Mouse (Mus musculus): ENCODE measurements around the gene Ppp3ca. TPM values are rescaled to one million over a fixed set of nuclear protein-coding genes. Genes with fewer than 3 reads are reported as not detected.

The Ppp3ca gene
- polyA plus RNA-seq, 2 experiments = 3.9 to 7.4 TPM

GRCm38 (mm10) chr3:136821039-136821438 lies 151.1 kb downstream of the Ppp3ca start:
- WGBS (ENCODE audit: insufficient replicate concordance) = 62% methylated on average over 3 of the region's 3 CpGs
- no peak for DNase-seq (ENCODE audit: low read depth in 3 of 3, low spot score in 3 of 3)
- TF ChIP-seq CTCF (IDR thresholded peaks at IDR 0.05; ENCODE audit: low read depth) = no peak
- TF ChIP-seq EP300 (IDR thresholded peaks at IDR 0.05; ENCODE audit: low read depth) = no peak

DNA sequence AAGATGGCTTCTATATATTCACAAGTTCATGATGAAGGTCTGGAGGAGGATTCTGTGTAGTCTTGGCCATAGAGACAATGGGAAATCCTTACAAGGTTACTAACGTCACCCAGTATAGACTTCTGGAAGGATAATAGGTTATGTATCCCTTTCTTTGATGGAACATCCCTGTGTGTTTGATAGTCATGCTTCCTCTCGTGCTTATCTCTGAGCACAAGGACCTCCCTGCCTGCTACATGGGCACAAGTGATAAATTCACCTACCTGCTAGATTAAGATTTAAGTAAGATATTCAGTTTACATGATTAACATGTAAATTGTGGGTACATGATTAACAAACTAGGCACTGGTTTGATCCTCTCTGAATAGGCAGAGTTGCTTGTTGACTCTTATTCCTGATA lies 152.1 kb downstream of the Ppp3ca start:
- no peaks in the 10 kb centered on the region; a peak in 1 of 4 replicates for H3K4me1 ChIP-seq (replicated peaks; ENCODE audit: control insufficient read depth in 2 of 2, insufficient read depth in 2 of 2, low read length in 1 of 2)
- DNase-seq (ENCODE audit: low read depth in 3 of 3, low spot score in 3 of 3) (no peak), ATAC-seq (ENCODE audit: insufficient read depth) (no peak)
- no peaks in the 10 kb centered on the region for H3K27me3 ChIP-seq (ENCODE audit: control insufficient read depth, insufficient read depth, low read length)
- no peak overlapping the region for H3K4me3 ChIP-seq (ENCODE audit: insufficient read depth in 1 of 2, low read depth in 2 of 2, low read length in 2 of 2)
- no peaks in the 10 kb centered on the region for H3K9me3 ChIP-seq (ENCODE audit: control insufficient read depth, low read length)
- 13% methylated on average over 2 of the region's 2 CpGs for WGBS (ENCODE audit: insufficient replicate concordance)
- H3K27ac ChIP-seq = no peak overlapping the region
- no peak overlapping the region for H3K4me2 ChIP-seq (ENCODE audit: low read depth)
- TF ChIP-seq EP300 (IDR thresholded peaks at IDR 0.05; ENCODE audit: low read depth) (0 out of 2 replicates have a peak, but pooled peaks have one; percentile 8), CTCF (IDR thresholded peaks at IDR 0.05; ENCODE audit: low read depth) (no peak)
- no peaks in the 10 kb centered on the region for H3K36me3 ChIP-seq (replicated peaks; ENCODE audit: control insufficient read depth, insufficient read depth, low read depth)
- no peak overlapping the region for H3K9ac ChIP-seq (replicated peaks)

More at GRCm38 (mm10) chr3:136821039-136821438, 151.1 kb downstream of the Ppp3ca start:
- Histone ChIP-seq H3K4me2 (ENCODE audit: low read depth) (no peak overlapping the region), H3K9me3 (ENCODE audit: control insufficient read depth, low read length) (no peaks in the 10 kb centered on the region), H3K4me3 (ENCODE audit: insufficient read depth in 1 of 2, low read depth in 2 of 2, low read length in 2 of 2) (no peak overlapping the region), H3K4me1 (replicated peaks; ENCODE audit: control insufficient read depth in 2 of 2, insufficient read depth in 2 of 2, low read length in 1 of 2) (no peaks in the 10 kb centered on the region; a peak in 1 of 4 replicates), H3K27me3 (ENCODE audit: control insufficient read depth, insufficient read depth, low read length) (no peaks in the 10 kb centered on the region), H3K27ac (no peak overlapping the region), H3K9ac (replicated peaks) (no peak overlapping the region), H3K36me3 (replicated peaks; ENCODE audit: control insufficient read depth, insufficient read depth, low read depth) (no peaks in the 10 kb centered on the region)
- ATAC-seq (ENCODE audit: insufficient read depth) = no peak

DNA sequence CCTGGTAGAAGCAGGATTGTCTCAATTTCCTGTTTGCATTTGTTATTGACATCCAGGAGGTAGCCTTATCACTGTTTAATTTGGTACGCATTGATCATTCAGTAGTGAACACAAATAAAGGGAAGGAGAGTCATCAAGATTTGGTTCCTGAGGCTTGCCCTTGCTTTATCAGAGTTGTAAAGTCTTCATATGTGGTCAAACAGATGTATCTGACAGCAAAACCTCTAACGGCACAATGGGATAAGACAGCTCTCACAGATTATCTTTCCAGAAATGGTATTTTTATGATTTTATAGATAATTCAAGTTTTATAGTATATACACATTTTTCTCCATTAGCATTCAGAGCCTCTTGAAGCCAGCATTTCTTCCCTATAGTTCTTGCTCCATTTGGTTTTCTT lies 152.5 kb downstream of the Ppp3ca start:
- ATAC-seq (ENCODE audit: insufficient read depth) (no peak), DNase-seq (ENCODE audit: low read depth in 3 of 3, low spot score in 3 of 3) (no peak)
- Histone ChIP-seq H3K27me3 (ENCODE audit: control insufficient read depth, insufficient read depth, low read length) (no peaks in the 10 kb centered on the region), H3K4me3 (ENCODE audit: insufficient read depth in 1 of 2, low read depth in 2 of 2, low read length in 2 of 2) (no peak overlapping the region), H3K9me3 (ENCODE audit: control insufficient read depth, low read length) (no peaks in the 10 kb centered on the region), H3K4me1 (replicated peaks; ENCODE audit: control insufficient read depth in 2 of 2, insufficient read depth in 2 of 2, low read length in 1 of 2) (no peaks in the 10 kb centered on the region; a peak in 1 of 4 replicates), H3K4me2 (ENCODE audit: low read depth) (no peak overlapping the region), H3K27ac (no peak overlapping the region), H3K9ac (replicated peaks) (no peak overlapping the region), H3K36me3 (replicated peaks; ENCODE audit: control insufficient read depth, insufficient read depth, low read depth) (no peaks in the 10 kb centered on the region)
- 40% methylated on average over 2 of the region's 2 CpGs for WGBS (ENCODE audit: insufficient replicate concordance)
- no peak for TF ChIP-seq CTCF (IDR thresholded peaks at IDR 0.05; ENCODE audit: low read depth)
- TF ChIP-seq EP300 (IDR thresholded peaks at IDR 0.05; ENCODE audit: low read depth) = no peak

GRCm38 (mm10) chr3:136828451-136828850 lies 158.5 kb downstream of the Ppp3ca start:
- Histone ChIP-seq H3K4me1 (replicated peaks; ENCODE audit: control insufficient read depth in 2 of 2, insufficient read depth in 2 of 2, low read length in 1 of 2) (peaks cover 0 to 2% of the 10 kb centered on the region in 2 experiments; a peak in 1 of 4 replicates), H3K9me3 (ENCODE audit: control insufficient read depth, low read length) (no peaks in the 10 kb centered on the region), H3K36me3 (replicated peaks; ENCODE audit: control insufficient read depth, insufficient read depth, low read depth) (no peaks in the 10 kb centered on the region), H3K4me2 (ENCODE audit: low read depth) (no peak overlapping the region), H3K4me3 (ENCODE audit: insufficient read depth in 1 of 2, low read depth in 2 of 2, low read length in 2 of 2) (no peak overlapping the region), H3K9ac (replicated peaks) (no peak overlapping the region), H3K27ac (no peak overlapping the region), H3K27me3 (ENCODE audit: control insufficient read depth, insufficient read depth, low read length) (no peaks in the 10 kb centered on the region)
- no peak for DNase-seq (ENCODE audit: low read depth in 3 of 3, low spot score in 3 of 3)
- TF ChIP-seq EP300 (IDR thresholded peaks at IDR 0.05; ENCODE audit: low read depth) (no peak), CTCF (IDR thresholded peaks at IDR 0.05; ENCODE audit: low read depth) (no peak)
- 54% methylated on average over 2 of the region's 2 CpGs for WGBS (ENCODE audit: insufficient replicate concordance)
- ATAC-seq (ENCODE audit: insufficient read depth) = no peak

- no peak overlapping the region for H3K4me3 ChIP-seq (ENCODE audit: insufficient read depth in 1 of 2, low read depth in 2 of 2, low read length in 2 of 2)
- no peak overlapping the region for H3K9ac ChIP-seq (replicated peaks)
- no peak overlapping the region for H3K27ac ChIP-seq
- no peaks in the 10 kb centered on the region for H3K9me3 ChIP-seq (ENCODE audit: control insufficient read depth, low read length)
- ATAC-seq (ENCODE audit: insufficient read depth) = no peak
- WGBS (ENCODE audit: insufficient replicate concordance) = 89% methylated on average over 5 of the region's 5 CpGs
- H3K4me2 ChIP-seq (ENCODE audit: low read depth) = no peak overlapping the region
- DNase-seq (ENCODE audit: low read depth in 3 of 3, low spot score in 3 of 3) = no peak
- H3K4me1 ChIP-seq (replicated peaks; ENCODE audit: control insufficient read depth in 2 of 2, insufficient read depth in 2 of 2, low read length in 1 of 2) = peaks cover 0 to 8% of the 10 kb centered on the region in 2 experiments; a peak in 2 of 4 replicates
- TF ChIP-seq EP300 (IDR thresholded peaks at IDR 0.05; ENCODE audit: low read depth) = no peak
- TF ChIP-seq CTCF (IDR thresholded peaks at IDR 0.05; ENCODE audit: low read depth) = no peak
- H3K36me3 ChIP-seq (replicated peaks; ENCODE audit: control insufficient read depth, insufficient read depth, low read depth) = no peaks in the 10 kb centered on the region
- no peaks in the 10 kb centered on the region for H3K27me3 ChIP-seq (ENCODE audit: control insufficient read depth, insufficient read depth, low read length)
Measured at GRCm38 (mm10) chr3:136829109-136829508, 159.2 kb downstream of the Ppp3ca start.

Data from liver, embryonic 14.5 days (tissue).